Comparison of ENCODE assay signal across 43 mouse cellular contexts in genomic region chr4:155630267-155630666, GRCm38 (mm10). TPM values are rescaled to one million over a fixed set of nuclear protein-coding genes. Genes with fewer than 3 reads are reported as not detected.
"Had no signal": no experiment of that assay in that cellular context is flagged by ENCODE, and none has a peak within 500 bp of the region (broad histone marks: within the 10 kb centered on the region; RNA-seq: fewer than 3 reads in every experiment).

No protein-coding gene starts in this region.

- H3K27ac ChIP-seq: gastrocnemius, adult 2 months; heart, embryonic 10.5 days; hindbrain, embryonic 10.5 days; hindbrain, embryonic 12.5 days; hindbrain, embryonic 14.5 days; kidney, embryonic 15.5 days; kidney, postnatal 0 days; limb, embryonic 13.5 days; limb, embryonic 15.5 days had no signal

- H3K9me3 ChIP-seq: heart, embryonic 10.5 days; heart, embryonic 12.5 days; hindbrain, embryonic 10.5 days; hindbrain, embryonic 12.5 days; kidney, embryonic 15.5 days; limb, embryonic 13.5 days; limb, embryonic 15.5 days had no signal

- H3K4me2 ChIP-seq: heart, embryonic 12.5 days; hindbrain, embryonic 12.5 days; hindbrain, embryonic 14.5 days; kidney, embryonic 15.5 days; limb, embryonic 13.5 days; limb, embryonic 15.5 days; liver, embryonic 11.5 days had no signal

- H3K4me3 ChIP-seq: gastrocnemius, adult 2 months; heart, embryonic 10.5 days; heart, embryonic 12.5 days; hindbrain, embryonic 10.5 days; hindbrain, embryonic 12.5 days; kidney, embryonic 15.5 days; limb, embryonic 13.5 days; limb, embryonic 15.5 days had no signal

- H3K4me1 ChIP-seq: heart, embryonic 10.5 days; heart, embryonic 12.5 days had no signal

- ATAC-seq: hindbrain, embryonic 16.5 days; intestine, embryonic 16.5 days had no signal

- H3K9ac ChIP-seq: heart, embryonic 12.5 days; hindbrain, embryonic 12.5 days; hindbrain, embryonic 14.5 days; kidney, embryonic 15.5 days; limb, embryonic 13.5 days; limb, embryonic 15.5 days had no signal

- DNase-seq: gastrocnemius, adult 2 months; gastrocnemius, postnatal 10 days; gastrocnemius, postnatal 25 days; heart, adult 18-20 months; heart, postnatal 10 days; heart, postnatal 4 days; kidney, adult 11 months; kidney, adult 2 months; kidney, adult 9 months; kidney, postnatal 14 days; kidney, postnatal 36 days; layer of hippocampus, adult 9-11 months; layer of hippocampus, postnatal 36 days; left cerebral cortex, postnatal 4 days had no signal

- H3K27me3 ChIP-seq: heart, embryonic 12.5 days; hindbrain, embryonic 12.5 days; kidney, embryonic 15.5 days; limb, embryonic 13.5 days; limb, embryonic 15.5 days had no signal

RNA-seq across cellular contexts. Expression of gene Gm10563, which starts 14.9 kb away (rescaled TPM):
- total RNA-seq: gastrocnemius, adult 2 months; gastrocnemius, postnatal 10 days; gastrocnemius, postnatal 25 days; gastrocnemius, postnatal 4 days; granulocyte monocyte progenitor cell, adult 5-6 weeks; heart, adult 18-20 months; heart, adult 8-10 months; heart, postnatal 10 days; heart, postnatal 25 days; heart, postnatal 4 days; layer of hippocampus, adult 18-20 months; layer of hippocampus, adult 8-10 months; layer of hippocampus, postnatal 14 days; layer of hippocampus, postnatal 36 days; left cerebral cortex, adult 18-20 months; left cerebral cortex, adult 8-10 months; left cerebral cortex, postnatal 10 days; left cerebral cortex, postnatal 25 days; left cerebral cortex, postnatal 4 days had no signal
- polyA plus RNA-seq: frontal cortex, adult 2 months; heart, embryonic 10.5 days; heart, embryonic 12.5 days; heart, embryonic 14.5 days; heart, embryonic 16.5 days; hindbrain, embryonic 10.5 days; hindbrain, embryonic 12.5 days; hindbrain, embryonic 14.5 days; hindbrain, embryonic 16.5 days; intestine, embryonic 14.5 days; intestine, embryonic 16.5 days; kidney, adult 2 months; kidney, embryonic 15.5 days; kidney, postnatal 0 days; large intestine, adult 2 months; limb, embryonic 11.5 days; limb, embryonic 13.5 days; limb, embryonic 15.5 days; liver, embryonic 11.5 days had no signal

RNA-seq across cellular contexts. Expression of gene Mmp23, which starts 22.9 kb away (rescaled TPM):
- total RNA-seq: granulocyte monocyte progenitor cell, adult 5-6 weeks had no signal
